Mouse (Mus musculus) MEL (cell line): ENCODE results near the gene Mbnl1. TPM values are rescaled to one million over a fixed set of nuclear protein-coding genes. Genes with fewer than 3 reads are reported as not detected.

Experiments used
- DNase-seq: peaks from one replicate; pipeline ENCODE4 v3.0.0; 2011; ENCODE audit warnings: low read depth, low spot score
- H3K27ac ChIP-seq: 2 replicates; pipeline ENCODE4 v1.5.1; 2012; ENCODE audit warnings: low read depth, mild to moderate bottlenecking, control low read depth, low read length, moderate library complexity; ENCODE audit not compliant: control insufficient read depth
- H3K27me3 ChIP-seq, 2 experiments: fragments of 150-350 bp in 1 of 2; sonication (generic) in 1 of 2; 2 replicates each; pipeline ENCODE4 v1.6.1; 2012; ENCODE audit warnings: low read length in 2 of 2, mild to moderate bottlenecking in 2 of 2, improper control_type of control experiment in 1 of 2, moderate library complexity in 1 of 2; ENCODE audit not compliant: insufficient read depth in 2 of 2, control insufficient read depth in 1 of 2
- H3K36me3 ChIP-seq, 2 experiments: 2 replicates each; pipeline ENCODE4 v1.6.1; 2012 to 2014; ENCODE audit warnings: low read length in 2 of 2, improper control_type of control experiment in 1 of 2, inconsistent platforms in 1 of 2, mild to moderate bottlenecking in 1 of 2; ENCODE audit not compliant: insufficient read depth in 2 of 2, control insufficient read depth in 1 of 2
- H3K4me1 ChIP-seq, 2 experiments: fragments of 150-350 bp in 1 of 2; sonication (generic) in 1 of 2; 2 replicates each; pipeline ENCODE4 v1.6.1; 2012; ENCODE audit warnings: low read length in 2 of 2, improper control_type of control experiment in 1 of 2, mild to moderate bottlenecking in 1 of 2; ENCODE audit not compliant: insufficient read depth in 2 of 2, control insufficient read depth in 1 of 2
- H3K4me3 ChIP-seq, 2 experiments: fragments of 150-350 bp in 1 of 2; sonication (generic) in 1 of 2; 2 replicates each; pipeline ENCODE4 v1.5.1; 2012; ENCODE audit warnings: low read depth in 2 of 2, low read length in 2 of 2, mild to moderate bottlenecking in 2 of 2, moderate library complexity in 2 of 2, control low read depth in 1 of 2, improper control_type of control experiment in 1 of 2; ENCODE audit not compliant: control insufficient read depth in 1 of 2, insufficient read depth in 1 of 2
- H3K79me2 ChIP-seq: 2 replicates; pipeline ENCODE4 v1.6.1; 2012; ENCODE audit warnings: mild to moderate bottlenecking, low read length, moderate library complexity; ENCODE audit not compliant: control insufficient read depth, poor library complexity, insufficient read depth
- H3K9ac ChIP-seq: 2 replicates; pipeline ENCODE4 v1.6.1; 2012; ENCODE audit warnings: low read depth, mild to moderate bottlenecking, control low read depth, low read length, moderate library complexity; ENCODE audit not compliant: control insufficient read depth, poor library complexity, severe bottlenecking
- H3K9me3 ChIP-seq: fragments of 150-350 bp; sonication (generic); replicated peaks from 2 replicates; pipeline ENCODE4 v1.6.1; 2012; ENCODE audit warnings: mild to moderate bottlenecking, low read length, improper control_type of control experiment, moderate library complexity; ENCODE audit not compliant: insufficient read depth
- BHLHE40 ChIP-seq: IDR thresholded peaks from 2 replicates; pipeline ENCODE4 v1.6.1; 2012; ENCODE audit warnings: low read depth, mild to moderate bottlenecking, inconsistent platforms, low read length, improper control_type of control experiment, borderline replicate concordance
- CHD1 ChIP-seq: IDR thresholded peaks from 2 replicates; pipeline ENCODE4 v1.6.1; 2012; ENCODE audit warnings: low read depth, mild to moderate bottlenecking, inconsistent platforms, low read length, improper control_type of control experiment
- CHD2 ChIP-seq: IDR thresholded peaks from 2 replicates; pipeline ENCODE4 v1.6.1; 2011; ENCODE audit warnings: low read length, improper control_type of control experiment
- CTCF ChIP-seq, 3 experiments: IDR thresholded peaks in 2 of 3; conservative IDR thresholded peaks in 1 of 3; 2 replicates each; pipeline ENCODE4 v1.5.1; 2011 to 2012; ENCODE audit warnings: low read length in 3 of 3, low read depth in 2 of 3, mild to moderate bottlenecking in 2 of 3, improper control_type of control experiment in 1 of 3, inconsistent platforms in 1 of 3, mixed read lengths in 1 of 3, moderate library complexity in 1 of 3; ENCODE audit not compliant: control insufficient read depth in 1 of 3, insufficient read depth in 1 of 3, poor library complexity in 1 of 3, severe bottlenecking in 1 of 3
- EP300 ChIP-seq, 2 experiments: IDR thresholded peaks; 2 replicates each; pipeline ENCODE4 v1.6.1; 2011; ENCODE audit warnings: improper control_type of control experiment in 2 of 2, low read length in 2 of 2, low read depth in 1 of 2, mild to moderate bottlenecking in 1 of 2
- ETS1 ChIP-seq: IDR thresholded peaks from 2 replicates; pipeline ENCODE4 v1.6.1; 2012; ENCODE audit warnings: low read depth, mild to moderate bottlenecking, inconsistent platforms, low read length, improper control_type of control experiment, moderate library complexity
- GABPA ChIP-seq: IDR thresholded peaks from 2 replicates; pipeline ENCODE4 v1.6.1; 2012; ENCODE audit warnings: low read depth, mild to moderate bottlenecking, inconsistent platforms, low read length, improper control_type of control experiment, moderate library complexity
- MAFK ChIP-seq: IDR thresholded peaks from 2 replicates; pipeline ENCODE4 v1.6.1; 2011; ENCODE audit warnings: low read depth, mild to moderate bottlenecking, low read length, improper control_type of control experiment, borderline replicate concordance
- MAX ChIP-seq: IDR thresholded peaks from 2 replicates; pipeline ENCODE4 v1.6.1; 2011; ENCODE audit warnings: low read length, improper control_type of control experiment
- MAZ ChIP-seq: IDR thresholded peaks from 2 replicates; pipeline ENCODE4 v1.6.1; 2012; ENCODE audit warnings: low read depth, mild to moderate bottlenecking, inconsistent platforms, low read length, improper control_type of control experiment
- MYC ChIP-seq: IDR thresholded peaks from 2 replicates; pipeline ENCODE4 v1.6.1; 2011; ENCODE audit warnings: low read depth, mild to moderate bottlenecking, low read length, improper control_type of control experiment, moderate library complexity
- NRF1 ChIP-seq: IDR thresholded peaks from 2 replicates; pipeline ENCODE4 v1.6.1; 2014; ENCODE audit warnings: low read depth, mild to moderate bottlenecking, inconsistent platforms, low read length, improper control_type of control experiment, moderate library complexity; ENCODE audit not compliant: poor library complexity, insufficient read depth, severe bottlenecking
- POLR2A ChIP-seq, 2 experiments: IDR thresholded peaks; 2 replicates each; pipeline ENCODE4 v1.6.1; 2011 to 2012; ENCODE audit warnings: low read length in 2 of 2, mild to moderate bottlenecking in 2 of 2, control low read depth in 1 of 2, improper control_type of control experiment in 1 of 2, low read depth in 1 of 2, moderate library complexity in 1 of 2; ENCODE audit not compliant: control insufficient read depth in 1 of 2, insufficient read depth in 1 of 2, poor library complexity in 1 of 2
- RAD21 ChIP-seq: IDR thresholded peaks from 2 replicates; pipeline ENCODE4 v1.6.1; 2011; ENCODE audit warnings: mild to moderate bottlenecking, low read depth, low read length, improper control_type of control experiment
- SIN3A ChIP-seq: IDR thresholded peaks from 2 replicates; pipeline ENCODE4 v1.6.1; 2012; ENCODE audit warnings: low read length, improper control_type of control experiment, inconsistent platforms
- SMC3 ChIP-seq: IDR thresholded peaks from 2 replicates; pipeline ENCODE4 v1.6.1; 2011; ENCODE audit warnings: low read depth, low read length, improper control_type of control experiment
- UBTF ChIP-seq: IDR thresholded peaks from 2 replicates; pipeline ENCODE4 v1.6.1; 2012; ENCODE audit warnings: low read depth, mild to moderate bottlenecking, inconsistent platforms, low read length, improper control_type of control experiment, moderate library complexity, borderline replicate concordance; ENCODE audit not compliant: insufficient read depth
- USF1 ChIP-seq: IDR thresholded peaks from 2 replicates; pipeline ENCODE4 v1.6.1; 2014; ENCODE audit warnings: low read depth, mild to moderate bottlenecking, inconsistent platforms, low read length, improper control_type of control experiment, moderate library complexity
- ZMIZ1 ChIP-seq: IDR thresholded peaks from 2 replicates; pipeline ENCODE4 v1.6.1; 2012; ENCODE audit warnings: low read depth, mild to moderate bottlenecking, inconsistent platforms, low read length, improper control_type of control experiment, moderate library complexity
- polyA plus RNA-seq, 2 experiments: library from polyadenylated mRNA; stranded (reverse) in 1 of 2; unstranded in 1 of 2; fragments of >175 nt in 1 of 2; fragments of >200 nt in 1 of 2; gene quantifications; 2 replicates each; pipeline versions ENCODE4 v1.2.1 to v1.2.4; 2012; ENCODE audit warnings: low replicate concordance in 2 of 2, low read depth in 1 of 2; ENCODE audit not compliant: insufficient read length in 2 of 2, insufficient read depth in 1 of 2, missing spikeins in 1 of 2
- total RNA-seq: library from RNA; depleted of rRNA; stranded (reverse); fragments of 300-350 nt; gene quantifications from 2 replicates; pipeline ENCODE4 v1.2.3, GENCODE M21; 2012

Gene Mbnl1
- total and polyA plus RNA-seq, 3 experiments = 250 to 371 (median 341) TPM

GRCm38 (mm10) chr3:60563529-60564243, 91.1 kb downstream of the Mbnl1 start:
- peaks cover 6 to 33% of the 10 kb centered on the region in 2 experiments for H3K36me3 ChIP-seq
- H3K4me1 ChIP-seq = peaks cover 2% of the 10 kb centered on the region in 2 experiments

DNA sequence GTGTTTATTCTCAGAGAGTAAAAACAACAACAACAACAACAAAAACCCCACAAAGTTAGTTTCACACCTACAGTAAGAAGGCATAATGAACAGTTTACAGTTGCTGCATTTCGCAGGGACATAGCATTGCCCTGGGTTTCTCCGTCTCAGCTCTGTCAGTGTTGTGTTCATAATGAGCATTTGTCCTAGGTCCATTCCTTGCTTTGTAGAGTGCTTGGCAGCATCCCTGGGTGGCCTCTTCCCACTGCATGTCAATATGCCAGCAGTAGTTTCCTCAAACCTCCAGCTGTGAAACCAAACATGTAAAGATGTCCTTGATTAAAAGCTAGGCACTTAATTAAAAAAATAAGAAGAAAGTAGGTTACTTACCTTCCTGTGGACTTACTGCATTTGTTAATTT, 91.6 kb downstream of the Mbnl1 start:
- H3K27ac ChIP-seq = no peak overlapping the region
- H3K9me3 ChIP-seq = no peaks in the 10 kb centered on the region
- peaks cover 46% of the 10 kb centered on the region for H3K79me2 ChIP-seq
- TF ChIP-seq POLR2A (IDR thresholded peaks at IDR 0.05; ENCODE audit: control insufficient read depth in 1 of 2, insufficient read depth in 1 of 2, low read depth in 1 of 2, low read length in 2 of 2, poor library complexity in 1 of 2) (no peak), NRF1 (no peak), MAFK (no peak), SIN3A (no peak), ETS1 (no peak), MAZ (no peak), SMC3 (no peak), BHLHE40 (no peak), MAX (no peak), CTCF (IDR thresholded peaks at IDR 0.05 in 2 of 3, conservative IDR thresholded peaks at IDR 0.05 in 1 of 3; ENCODE audit: control insufficient read depth in 1 of 3, insufficient read depth in 1 of 3, low read depth in 2 of 3, low read length in 3 of 3, poor library complexity in 1 of 3, severe bottlenecking in 1 of 3) (no peak), CHD2 (no peak), ZMIZ1 (no peak), USF1 (no peak), CHD1 (no peak), RAD21 (no peak), UBTF (no peak), EP300 (IDR thresholded peaks at IDR 0.05; ENCODE audit: low read depth in 1 of 2, low read length in 2 of 2) (no peak), MYC (no peak)
- H3K27me3 ChIP-seq = no peaks in the 10 kb centered on the region
- no peak overlapping the region for H3K4me3 ChIP-seq
- H3K9ac ChIP-seq = no peak overlapping the region
- DNase-seq = no peak
- H3K4me1 ChIP-seq = peaks cover 2 to 4% of the 10 kb centered on the region in 2 experiments
- peaks cover 6 to 35% of the 10 kb centered on the region in 2 experiments for H3K36me3 ChIP-seq

More at GRCm38 (mm10) chr3:60563529-60564243, 91.1 kb downstream of the Mbnl1 start:
- DNase-seq = no peak
- peaks cover 48% of the 10 kb centered on the region for H3K79me2 ChIP-seq
- H3K9me3 ChIP-seq = no peaks in the 10 kb centered on the region
- no peak overlapping the region for H3K4me3 ChIP-seq
- TF ChIP-seq NRF1 (no peak), GABPA (no peak), EP300 (IDR thresholded peaks at IDR 0.05; ENCODE audit: low read depth in 1 of 2, low read length in 2 of 2) (no peak), MAZ (no peak)
- H3K27ac ChIP-seq = no peak overlapping the region
- H3K27me3 ChIP-seq = no peaks in the 10 kb centered on the region
- no peak overlapping the region for H3K9ac ChIP-seq
